Mouse (Mus musculus) testis, adult 2 months (tissue): ENCODE data around the gene Fgf14. TPM values are rescaled to one million over a fixed set of nuclear protein-coding genes. Genes with fewer than 3 reads are reported as not detected.

Experiments
- H3K27ac ChIP-seq: fragments of 200-500 bp; 2 replicates; pipeline ENCODE4 v1.5.1; 2012; ENCODE audit warnings: low read depth, low read length; ENCODE audit not compliant: control insufficient read depth, insufficient read depth
- H3K27me3 ChIP-seq: fragments of 200-500 bp; 2 replicates; pipeline ENCODE4 v1.6.1; 2012; ENCODE audit warnings: mild to moderate bottlenecking, low read length, moderate library complexity; ENCODE audit not compliant: control insufficient read depth, insufficient read depth
- H3K36me3 ChIP-seq: fragments of 200-500 bp; 2 replicates; pipeline ENCODE4 v1.6.1; 2012; ENCODE audit warnings: mild to moderate bottlenecking, low read length; ENCODE audit not compliant: control insufficient read depth, insufficient read depth
- H3K4me1 ChIP-seq: fragments of 200-500 bp; 2 replicates; pipeline ENCODE4 v1.6.1; 2012; ENCODE audit warnings: low read length; ENCODE audit not compliant: control insufficient read depth, insufficient read depth
- H3K4me3 ChIP-seq: fragments of 200-500 bp; 2 replicates; pipeline ENCODE4 v1.5.1; 2012; ENCODE audit warnings: low read depth, mild to moderate bottlenecking, low read length, moderate library complexity, mixed read lengths; ENCODE audit not compliant: control insufficient read depth
- CTCF ChIP-seq: fragments of 200-500 bp; IDR thresholded peaks from 2 replicates; pipeline ENCODE4 v1.5.1; 2012; ENCODE audit warnings: low read depth, mild to moderate bottlenecking, inconsistent platforms, low read length, moderate library complexity; ENCODE audit not compliant: control insufficient read depth, insufficient read depth, insufficient replicate concordance
- POLR2A ChIP-seq: fragments of 200-500 bp; IDR thresholded peaks from 2 replicates; pipeline ENCODE4 v1.6.1; 2012; ENCODE audit warnings: low read depth, mild to moderate bottlenecking, inconsistent platforms, low read length, moderate library complexity; ENCODE audit not compliant: control insufficient read depth
- polyA plus RNA-seq: library from polyadenylated mRNA; depleted of rRNA; stranded (reverse); fragments of >200 nt; gene quantifications from 2 replicates; pipeline ENCODE4 v1.2.3, GENCODE M21; 2012

Gene Fgf14
- polyA plus RNA-seq, 1 experiment = 5.0 TPM

GRCm38 (mm10) chr14:123967996-123968395 lies 708.9 kb downstream of the Fgf14 start:
- H3K4me1 ChIP-seq = no peaks in the 10 kb centered on the region
- TF ChIP-seq POLR2A (no peak), CTCF (no peak)
- no peak overlapping the region for H3K4me3 ChIP-seq
- H3K36me3 ChIP-seq = no peaks in the 10 kb centered on the region
- H3K27ac ChIP-seq = no peak overlapping the region
- H3K27me3 ChIP-seq = no peaks in the 10 kb centered on the region

DNA sequence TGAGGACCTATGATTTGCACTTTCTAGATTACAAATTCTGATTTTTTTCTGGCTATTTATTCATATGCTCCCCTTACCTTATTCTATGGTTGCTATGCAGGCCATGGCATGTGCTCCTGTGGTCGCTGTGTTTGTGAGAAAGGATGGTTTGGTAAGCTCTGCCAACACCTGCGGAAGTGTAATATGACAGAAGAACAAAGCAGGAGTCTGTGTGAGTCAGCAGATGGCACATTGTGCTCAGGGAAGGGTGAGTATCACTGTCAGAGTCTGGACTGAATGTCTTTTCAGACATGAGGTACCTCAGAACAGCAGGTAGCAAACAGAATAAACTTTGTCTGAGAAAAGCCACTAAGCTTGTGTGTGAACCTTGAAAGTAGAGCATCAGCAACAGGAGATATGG lies 710.4 kb downstream of the Fgf14 start:
- no peak overlapping the region for H3K27ac ChIP-seq
- TF ChIP-seq CTCF = no peak
- TF ChIP-seq POLR2A = no peak

More for the DNA sequence above, 710.4 kb downstream of the Fgf14 start:
- Histone ChIP-seq H3K36me3 (no peaks in the 10 kb centered on the region), H3K4me1 (no peaks in the 10 kb centered on the region), H3K4me3 (no peak overlapping the region), H3K27me3 (no peaks in the 10 kb centered on the region)
